Mouse (Mus musculus) embryonic facial prominence, embryonic 14.5 days (tissue): ENCODE data around the gene Taf15. TPM values are rescaled to one million over a fixed set of nuclear protein-coding genes. Genes with fewer than 3 reads are reported as not detected.

Experiments
- polyA plus RNA-seq: library from polyadenylated mRNA; unstranded; fragments of >200 nt; fragmentation: Nextera tagmentation; extraction: Ambion mirVana; gene quantifications from 2 replicates; pipeline ENCODE4 v1.2.1, GENCODE M21; 2014

Taf15 gene
- polyA plus RNA-seq, 1 experiment from 2014 or later, result 7.6 TPM

Other genes with a start within 250 kb of the Taf15 start
- gene Slfn14, start 186.4 kb upstream of the Taf15 start, polyA plus RNA-seq, result 0.12 and 0.22 TPM in 2 replicates
- 65.5 and 72.7 TPM in 2 replicates for gene Ap2b1, start 174.1 kb upstream of the Taf15 start, polyA plus RNA-seq
- gene Pex12, start 170.5 kb upstream of the Taf15 start, polyA plus RNA-seq, result 14.5 and 14.8 TPM in 2 replicates
- gene Rasl10b, start 63.9 kb upstream of the Taf15 start, polyA plus RNA-seq, result 2.3 and 2.9 TPM in 2 replicates
- gene Gas2l2, start 43.6 kb upstream of the Taf15 start, polyA plus RNA-seq, result 0.08 and 0.38 TPM in 2 replicates
- 0.54 and 0.77 TPM in 2 replicates for gene 1700020L24Rik, start 35.4 kb upstream of the Taf15 start, polyA plus RNA-seq
- 4.3 and 4.7 TPM in 2 replicates for gene Mmp28, start 10.0 kb upstream of the Taf15 start, polyA plus RNA-seq
- gene Heatr9, start 49.1 kb downstream of the Taf15 start, polyA plus RNA-seq, result not detected in 2 replicates
- 0.87 and 1.4 TPM in 2 replicates for gene Ccl5, start 57.4 kb downstream of the Taf15 start, polyA plus RNA-seq
- 8.3 and 12.4 TPM in 2 replicates for gene Ccl9, start 105.5 kb downstream of the Taf15 start, polyA plus RNA-seq
- 2.5 and 5.0 TPM in 2 replicates for gene Ccl6, start 120.0 kb downstream of the Taf15 start, polyA plus RNA-seq
- not detected in 2 replicates for gene Rpl9-ps1, start 172.5 kb downstream of the Taf15 start, polyA plus RNA-seq
- 0.93 and 1.7 TPM in 2 replicates for gene Ccl3, start 176.3 kb downstream of the Taf15 start, polyA plus RNA-seq
- gene Ccl4, start 189.5 kb downstream of the Taf15 start, polyA plus RNA-seq, result 0.34 and 1.0 TPM in 2 replicates
- gene Wfdc17, start 230.9 kb downstream of the Taf15 start, polyA plus RNA-seq, result 1.3 and 4.9 TPM in 2 replicates
- 9.5 and 19.0 TPM in 2 replicates for gene Wfdc18, start 235.9 kb downstream of the Taf15 start, polyA plus RNA-seq